ENCODE assay signal across 14 mouse cellular contexts in genomic region chr5:26875449-26875848, GRCm38 (mm10). TPM values are rescaled to one million over a fixed set of nuclear protein-coding genes. Genes with fewer than 3 reads are reported as not detected.
DNase-seq lines count a peak whose midpoint lies in the region; ATAC-seq and TF ChIP-seq lines count a peak whose summit lies in the region.
"Had no signal": no experiment of that assay in that cellular context is flagged by ENCODE, and none has a peak within 500 bp of the region (broad histone marks: within the 10 kb centered on the region; RNA-seq: fewer than 3 reads in every experiment).

No protein-coding gene starts in this region.

- no peak overlapping the region for H3K4me3 ChIP-seq in hindbrain, postnatal 0 days (ENCODE audit: low read length)
- H3K4me3 ChIP-seq in hindbrain, embryonic 11.5 days (ENCODE audit: low read depth, low read length) = no peak overlapping the region
- H3K4me3 ChIP-seq in midbrain, embryonic 14.5 days (replicated peaks; ENCODE audit: low read depth, low read length) = no peak overlapping the region
- no peak overlapping the region for H3K4me3 ChIP-seq in midbrain, embryonic 11.5 days (ENCODE audit: low read depth, low read length)
- H3K4me3 ChIP-seq in cortical plate, adult 2 months (ENCODE audit: insufficient read depth, low read length) = no peak overlapping the region
- H3K4me3 ChIP-seq: hindbrain, embryonic 15.5 days; kidney, embryonic 15.5 days; limb, embryonic 12.5 days had no signal

- TF ChIP-seq CTCF in hindbrain, postnatal 0 days (IDR thresholded peaks at IDR 0.05; ENCODE audit: low read depth) = peak; percentile 55
- peak; percentile 24; the same call in 1 of the 2 replicates for TF ChIP-seq CTCF in brain, embryonic 14.5 days (IDR thresholded peaks at IDR 0.05; ENCODE audit: borderline replicate concordance, extremely low read depth, insufficient read depth, insufficient read length)
- TF ChIP-seq CTCF in cortical plate, adult 2 months (IDR thresholded peaks at IDR 0.05; ENCODE audit: extremely low read depth, insufficient read depth, low read length) = peak; percentile 22; the same call in 1 of the 2 replicates

- no peak overlapping the region for H3K27ac ChIP-seq in hindbrain, postnatal 0 days
- H3K27ac ChIP-seq in hindbrain, embryonic 11.5 days (ENCODE audit: low read depth, low read length) = no peak overlapping the region
- H3K27ac ChIP-seq in midbrain, embryonic 14.5 days (replicated peaks; ENCODE audit: low read depth, low read length) = no peak overlapping the region
- no peak overlapping the region for H3K27ac ChIP-seq in midbrain, embryonic 11.5 days (ENCODE audit: low read depth, low read length)
- H3K27ac ChIP-seq in cortical plate, adult 2 months (ENCODE audit: insufficient read depth, low read length) = no peak overlapping the region
- H3K27ac ChIP-seq: hindbrain, embryonic 15.5 days; kidney, embryonic 15.5 days; limb, embryonic 12.5 days had no signal

- peak; percentile 44 for DNase-seq in hindbrain, postnatal 0 days (ENCODE audit: low spot score)
- DNase-seq in hindbrain, embryonic 11.5 days (ENCODE audit: low spot score) = no peak
- DNase-seq in midbrain, embryonic 14.5 days = peak; percentile 35
- no peak for DNase-seq in midbrain, embryonic 11.5 days (ENCODE audit: low spot score, missing footprints)
- DNase-seq in brain, embryonic 14.5 days (ENCODE audit: low read depth) = peak; percentile 17
- DNase-seq in testis, postnatal 14 days (ENCODE audit: low spot score) = no peak
- no peak for DNase-seq in left cerebral cortex, adult 8-10 months (ENCODE audit: low spot score in 2 of 2)
- DNase-seq: heart, adult 18-20 months; liver, postnatal 0 days; thymus, adult 18-20 months had no signal

- H3K9me3 ChIP-seq in hindbrain, postnatal 0 days (ENCODE audit: low read length) = no peaks in the 10 kb centered on the region
- no peaks in the 10 kb centered on the region for H3K9me3 ChIP-seq in hindbrain, embryonic 11.5 days (ENCODE audit: control insufficient read depth, low read length)
- no peaks in the 10 kb centered on the region for H3K9me3 ChIP-seq in midbrain, embryonic 14.5 days (ENCODE audit: control insufficient read depth, low read length)
- no peaks in the 10 kb centered on the region for H3K9me3 ChIP-seq in midbrain, embryonic 11.5 days (ENCODE audit: control insufficient read depth, low read length)
- H3K9me3 ChIP-seq: hindbrain, embryonic 15.5 days; kidney, embryonic 15.5 days; limb, embryonic 12.5 days had no signal

- no peak overlapping the region for H3K9ac ChIP-seq in hindbrain, postnatal 0 days (replicated peaks; ENCODE audit: low read length)
- H3K9ac ChIP-seq in hindbrain, embryonic 11.5 days (ENCODE audit: low read depth, low read length) = no peak overlapping the region
- no peak overlapping the region for H3K9ac ChIP-seq in midbrain, embryonic 14.5 days (replicated peaks; ENCODE audit: low read length)
- H3K9ac ChIP-seq in midbrain, embryonic 11.5 days (ENCODE audit: low read length) = no peak overlapping the region
- H3K9ac ChIP-seq: hindbrain, embryonic 15.5 days; kidney, embryonic 15.5 days; limb, embryonic 12.5 days; liver, postnatal 0 days had no signal

- no peak for ATAC-seq in hindbrain, postnatal 0 days
- ATAC-seq in hindbrain, embryonic 11.5 days (ENCODE audit: low FRiP score) = no peak
- no peak for ATAC-seq in midbrain, embryonic 14.5 days (ENCODE audit: low FRiP score, low TSS enrichment)
- no peak for ATAC-seq in midbrain, embryonic 11.5 days (ENCODE audit: low FRiP score)
- ATAC-seq: liver, postnatal 0 days had no signal

- no peaks in the 10 kb centered on the region for H3K4me1 ChIP-seq in hindbrain, postnatal 0 days (ENCODE audit: insufficient read depth, low read length)
- H3K4me1 ChIP-seq in hindbrain, embryonic 11.5 days (replicated peaks; ENCODE audit: control insufficient read depth, insufficient read depth, low read length) = no peaks in the 10 kb centered on the region
- H3K4me1 ChIP-seq in midbrain, embryonic 14.5 days (ENCODE audit: control insufficient read depth, insufficient read depth, low read length) = no peaks in the 10 kb centered on the region
- H3K4me1 ChIP-seq in midbrain, embryonic 11.5 days (ENCODE audit: control insufficient read depth, insufficient read depth, low read length) = no peaks in the 10 kb centered on the region
- H3K4me1 ChIP-seq in cortical plate, adult 2 months (ENCODE audit: control insufficient read depth, insufficient read depth, low read length) = no peaks in the 10 kb centered on the region
- H3K4me1 ChIP-seq: hindbrain, embryonic 15.5 days; limb, embryonic 12.5 days had no signal

- no peaks in the 10 kb centered on the region for H3K27me3 ChIP-seq in hindbrain, postnatal 0 days (ENCODE audit: insufficient read depth, low read length)
- H3K27me3 ChIP-seq in hindbrain, embryonic 11.5 days (ENCODE audit: control insufficient read depth, insufficient read depth, low read length) = no peaks in the 10 kb centered on the region
- no peaks in the 10 kb centered on the region for H3K27me3 ChIP-seq in midbrain, embryonic 14.5 days (ENCODE audit: control insufficient read depth, insufficient read depth, low read length)
- no peaks in the 10 kb centered on the region for H3K27me3 ChIP-seq in midbrain, embryonic 11.5 days (ENCODE audit: control insufficient read depth, insufficient read depth, low read length)
- H3K27me3 ChIP-seq: hindbrain, embryonic 15.5 days; kidney, embryonic 15.5 days; limb, embryonic 12.5 days had no signal

- no peak overlapping the region for H3K4me2 ChIP-seq in hindbrain, postnatal 0 days (ENCODE audit: low read depth, low read length)
- no peak overlapping the region for H3K4me2 ChIP-seq in hindbrain, embryonic 11.5 days (replicated peaks; ENCODE audit: low read depth, low read length)
- H3K4me2 ChIP-seq in midbrain, embryonic 14.5 days (ENCODE audit: low read length) = no peak overlapping the region
- no peak overlapping the region for H3K4me2 ChIP-seq in midbrain, embryonic 11.5 days
- H3K4me2 ChIP-seq: hindbrain, embryonic 15.5 days; kidney, embryonic 15.5 days; limb, embryonic 12.5 days had no signal

- no peak for TF ChIP-seq POLR2A in brain, embryonic 14.5 days (IDR thresholded peaks at IDR 0.05; ENCODE audit: borderline replicate concordance, extremely low read depth, insufficient read depth, insufficient read length, poor library complexity, severe bottlenecking)
- no peak for TF ChIP-seq POLR2A in cortical plate, adult 2 months (IDR thresholded peaks at IDR 0.05; ENCODE audit: extremely low read depth, insufficient read depth, low read length)

- no peaks in the 10 kb centered on the region for H3K36me3 ChIP-seq in hindbrain, postnatal 0 days (ENCODE audit: insufficient read depth, low read length)
- H3K36me3 ChIP-seq in hindbrain, embryonic 11.5 days (ENCODE audit: control insufficient read depth, insufficient read depth, low read length) = no peaks in the 10 kb centered on the region
- H3K36me3 ChIP-seq in midbrain, embryonic 14.5 days (ENCODE audit: control insufficient read depth, insufficient read depth, low read length) = no peaks in the 10 kb centered on the region
- H3K36me3 ChIP-seq in midbrain, embryonic 11.5 days (ENCODE audit: control insufficient read depth, insufficient read depth, low read length) = no peaks in the 10 kb centered on the region
- H3K36me3 ChIP-seq: hindbrain, embryonic 15.5 days; kidney, embryonic 15.5 days; limb, embryonic 12.5 days had no signal

RNA-seq across cellular contexts. Expression of gene Dpp6, which starts 58.4 kb away (rescaled TPM):
- 150 and 154 TPM in 2 replicates for total RNA-seq in hindbrain, postnatal 0 days (2014; rRNA removed)
- polyA plus RNA-seq in hindbrain, postnatal 0 days (2015; fragmentation: Nextera tagmentation; extraction: Ambion mirVana) = 79.6 and 81.1 TPM in 2 replicates
- polyA plus RNA-seq in hindbrain, embryonic 11.5 days (2014; fragmentation: Nextera tagmentation; extraction: Ambion mirVana) = 13.8 and 16.0 TPM in 2 replicates
- 72.6 and 76.3 TPM in 2 replicates for polyA plus RNA-seq in midbrain, embryonic 14.5 days (2014; fragmentation: Nextera tagmentation; extraction: Ambion mirVana)
- 13.4 and 14.7 TPM in 2 replicates for polyA plus RNA-seq in midbrain, embryonic 11.5 days (2014; fragmentation: Nextera tagmentation; extraction: Ambion mirVana)
- 41.8 and 84.1 TPM in 2 replicates for polyA plus RNA-seq in brain, embryonic 14.5 days (2012; rRNA removed)
- 95.2 and 98.4 TPM in 2 replicates for polyA plus RNA-seq in cortical plate, adult 2 months (2012; rRNA removed)
- 100 to 1,000 TPM; 164 to 183 (median 169) TPM for total RNA-seq in left cerebral cortex, adult 8-10 months (2022)

Comparison
In these comparisons a context has a peak if more than half of its experiments do, and no peak if none do; other contexts are left out.
1. DNase-seq: peak in hindbrain, postnatal 0 days (single experiment), midbrain, embryonic 14.5 days (single experiment) and brain, embryonic 14.5 days (single experiment); none in hindbrain, embryonic 11.5 days (single experiment), midbrain, embryonic 11.5 days (single experiment), testis, postnatal 14 days (single experiment) and left cerebral cortex, adult 8-10 months (0 of 2).
2. Peak in every context shown above with its lines, with median percentiles within 50 percentile points of each other: CTCF ChIP-seq.